Mouse (Mus musculus) thymus, adult 2 months (tissue): ENCODE results near the gene Epha6.

Experiments used
- CTCF ChIP-seq: fragments of 200-500 bp; IDR thresholded peaks from 2 replicates; pipeline ENCODE4 v1.5.1; 2012; ENCODE audit warnings: mild to moderate bottlenecking, control low read depth, low read length, moderate library complexity, borderline replicate concordance; ENCODE audit not compliant: control insufficient read depth, poor library complexity, insufficient read depth; ENCODE audit errors: extremely low read depth
- POLR2A ChIP-seq: fragments of 200-500 bp; IDR thresholded peaks from 2 replicates; pipeline ENCODE4 v1.6.1; 2012; ENCODE audit warnings: mild to moderate bottlenecking, low read length, control low read depth, moderate library complexity; ENCODE audit not compliant: control insufficient read depth, poor library complexity, insufficient read depth; ENCODE audit errors: extremely low read depth

GRCm38 (mm10) chr16:60043809-60044208 is 561.5 kb downstream of the Epha6 start:
- TF ChIP-seq CTCF: no peak
- TF ChIP-seq POLR2A: no peak
